Mouse (Mus musculus): ENCODE results near the gene Psme2b.
"Not testable (repeated sequence)": the region's sequence is repeated elsewhere in the genome, so short reads cannot be mapped to it uniquely, and the experiment has no call there.

Gene Psme2b

GRCm38 (mm10) chr11:48946090-48946489 lies at the start of gene Psme2b:
Gene Psme2b, minus strand, starts transcription at chr11:48946190.
- not testable (repeated sequence) for DNase-seq (ENCODE audit: low spot score)

GRCm38 (mm10) chr11:48994018-48994417 lies 48.0 kb upstream of the Psme2b start, which contains the start of gene Tgtp1:
Gene Tgtp1, minus strand, starts transcription at chr11:48994172.
- not testable (repeated sequence) for DNase-seq (ENCODE audit: low spot score)

GRCm38 (mm10) chr11:48993296-48993695 lies 47.3 kb upstream of the Psme2b start:
- not testable (repeated sequence) for DNase-seq (ENCODE audit: low spot score)

- DNase-seq (ENCODE audit: low spot score): not testable (repeated sequence)
These were observed 45.9 kb upstream of the Psme2b start, which contains the start of gene Gm12185 for GRCm38 (mm10) chr11:48991740-48992520. Gene Gm12185, minus strand, starts transcription at chr11:48992226.

DNA sequence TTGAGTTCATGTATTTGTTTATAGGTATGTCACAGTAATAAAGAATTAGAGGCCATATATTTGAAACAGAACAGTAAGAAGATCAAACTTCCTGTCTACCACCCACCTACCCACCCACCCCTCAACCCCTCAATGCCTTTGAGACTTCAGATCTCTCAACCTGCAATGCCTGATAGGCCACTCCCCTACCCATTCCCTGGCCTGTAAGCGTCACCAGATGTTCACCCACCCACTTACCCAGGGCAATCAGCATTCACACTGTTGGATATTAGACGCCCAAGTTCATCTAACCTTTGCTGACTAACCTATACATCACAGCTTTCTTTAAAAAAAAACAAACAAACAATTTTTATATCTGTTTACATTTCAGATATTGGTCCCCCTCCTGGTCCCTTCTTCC lies 44.0 kb upstream of the Psme2b start:
- DNase-seq (ENCODE audit: low spot score): not testable (repeated sequence)

GRCm38 (mm10) chr11:48988219-48988618 lies 42.2 kb upstream of the Psme2b start:
- DNase-seq (ENCODE audit: low spot score): not testable (repeated sequence)

- DNase-seq (ENCODE audit: low spot score): not testable (repeated sequence)
These were observed 36.9 kb upstream of the Psme2b start for GRCm38 (mm10) chr11:48982848-48983247.

DNA sequence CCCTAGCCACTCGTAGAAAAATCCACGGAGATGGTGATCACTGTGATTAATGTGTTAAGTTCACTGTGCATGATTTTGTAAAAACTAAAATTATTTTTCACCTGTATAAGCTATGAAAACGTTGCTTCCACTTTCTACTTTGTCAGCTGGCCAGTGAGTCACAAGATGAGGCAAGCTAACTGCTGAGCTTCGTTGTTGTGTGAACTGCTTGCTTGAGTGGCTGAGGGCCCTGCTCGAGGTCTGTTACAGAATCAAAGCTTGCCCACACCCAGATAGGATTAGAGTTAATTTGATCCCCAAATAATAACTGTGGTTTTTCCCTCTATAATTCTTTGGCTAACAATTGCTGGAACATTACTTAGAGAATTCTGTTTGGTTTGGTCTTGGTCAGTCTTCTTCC lies 34.1 kb upstream of the Psme2b start:
- DNase-seq (ENCODE audit: low spot score): not testable (repeated sequence)

GRCm38 (mm10) chr11:48979251-48979650 lies 33.3 kb upstream of the Psme2b start, which contains the start of gene 9930111J21Rik1:
Gene 9930111J21Rik1, minus strand, starts transcription at chr11:48979398.
- DNase-seq (ENCODE audit: low spot score): not testable (repeated sequence)

GRCm38 (mm10) chr11:48978240-48978939 lies 32.4 kb upstream of the Psme2b start, which contains the start of gene Olfr56:
Gene Olfr56, plus strand, starts transcription at chr11:48978889.
- DNase-seq (ENCODE audit: low spot score): not testable (repeated sequence)

DNA sequence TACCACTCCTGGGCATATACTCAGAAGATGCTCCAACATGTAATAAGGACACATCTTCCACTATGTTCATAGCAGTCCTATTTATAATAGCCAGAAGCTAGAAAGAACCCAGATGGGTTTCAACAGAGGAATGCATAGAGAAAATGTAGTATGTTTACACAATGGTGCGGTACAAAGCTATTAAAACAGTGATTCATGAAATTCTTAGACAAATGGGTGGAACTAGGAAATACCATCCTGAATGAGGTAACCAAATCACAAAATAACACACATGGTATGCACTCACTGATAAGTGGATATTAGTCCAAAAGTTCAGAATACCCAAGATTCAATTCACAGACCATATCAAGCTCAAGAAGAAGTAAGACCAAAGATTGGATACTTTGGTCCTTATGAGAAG lies 28.7 kb upstream of the Psme2b start:
- not testable (repeated sequence) for DNase-seq (ENCODE audit: low spot score)

GRCm38 (mm10) chr11:48939286-48939685 lies 6.7 kb downstream of the Psme2b start:
- not testable (repeated sequence) for DNase-seq (ENCODE audit: low spot score)

- DNase-seq (ENCODE audit: low spot score): not testable (repeated sequence)
These were observed 10.7 kb downstream of the Psme2b start for GRCm38 (mm10) chr11:48935291-48935690.

DNA sequence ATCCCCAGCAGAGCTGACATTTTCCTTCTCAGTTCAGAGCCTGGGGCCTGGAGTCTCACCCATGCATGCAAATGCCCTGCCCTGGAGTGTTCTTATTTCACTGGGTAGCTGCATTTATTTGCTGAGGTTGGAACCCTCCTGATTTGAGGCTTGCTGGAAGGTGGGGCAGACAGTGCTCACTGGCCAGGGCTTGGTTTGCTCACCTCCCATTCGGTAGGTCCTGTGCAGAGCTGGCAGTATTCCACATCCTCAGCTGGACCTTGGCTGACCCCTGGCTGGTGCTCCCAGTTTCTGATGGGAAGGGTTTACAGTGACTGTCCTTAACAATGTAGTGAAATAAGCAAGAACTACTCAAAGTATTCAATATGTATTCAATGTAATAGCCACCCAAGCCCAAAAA lies 12.1 kb downstream of the Psme2b start:
- DNase-seq (ENCODE audit: low spot score): not testable (repeated sequence)

DNA sequence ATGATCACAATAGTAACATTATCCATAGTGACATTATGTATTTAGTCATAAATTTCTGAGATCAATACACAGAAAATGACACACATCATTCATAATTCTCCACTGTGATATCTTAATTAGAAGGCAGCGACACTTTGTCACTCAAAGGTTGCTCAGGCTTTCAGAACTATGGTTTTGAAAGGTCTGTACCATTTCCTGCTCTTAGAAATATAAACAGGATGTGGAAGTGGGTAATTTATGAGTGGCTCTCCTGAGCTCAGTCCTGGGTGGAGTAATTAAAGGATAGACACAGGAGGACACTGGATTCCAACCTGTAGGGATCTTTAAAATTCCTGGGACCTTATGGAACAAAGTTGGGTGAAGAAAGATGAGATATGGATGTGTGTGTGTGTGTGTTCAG lies 12.6 kb downstream of the Psme2b start:
- not testable (repeated sequence) for DNase-seq (ENCODE audit: low spot score)

GRCm38 (mm10) chr11:48928068-48928467 lies 17.9 kb downstream of the Psme2b start:
- not testable (repeated sequence) for DNase-seq (ENCODE audit: low spot score)

- not testable (repeated sequence) for DNase-seq (ENCODE audit: low spot score)
These were observed 19.6 kb downstream of the Psme2b start for GRCm38 (mm10) chr11:48926437-48926836.

GRCm38 (mm10) chr11:48923818-48924217 lies 22.2 kb downstream of the Psme2b start:
- not testable (repeated sequence) for DNase-seq (ENCODE audit: low spot score)

DNA sequence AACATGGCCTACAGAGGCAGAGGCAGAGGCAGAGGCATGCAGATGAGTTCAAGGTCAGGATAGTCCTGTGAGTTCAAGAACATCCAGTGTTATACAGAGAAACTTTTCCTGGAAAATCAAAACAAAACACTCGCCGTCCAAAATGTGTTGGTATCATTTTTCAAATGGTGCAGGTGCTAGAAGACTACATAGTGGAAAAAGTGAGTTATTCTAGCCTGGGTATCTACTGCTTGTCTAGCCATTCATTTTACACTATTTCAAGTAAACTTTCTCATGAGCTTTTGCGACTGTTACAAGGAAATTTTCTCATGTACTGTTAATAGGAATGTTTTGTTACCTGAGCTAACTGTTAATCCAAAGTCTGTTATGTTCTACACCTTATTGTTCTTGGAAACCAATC lies 27.6 kb downstream of the Psme2b start:
- DNase-seq (ENCODE audit: low spot score): no peak

DNA sequence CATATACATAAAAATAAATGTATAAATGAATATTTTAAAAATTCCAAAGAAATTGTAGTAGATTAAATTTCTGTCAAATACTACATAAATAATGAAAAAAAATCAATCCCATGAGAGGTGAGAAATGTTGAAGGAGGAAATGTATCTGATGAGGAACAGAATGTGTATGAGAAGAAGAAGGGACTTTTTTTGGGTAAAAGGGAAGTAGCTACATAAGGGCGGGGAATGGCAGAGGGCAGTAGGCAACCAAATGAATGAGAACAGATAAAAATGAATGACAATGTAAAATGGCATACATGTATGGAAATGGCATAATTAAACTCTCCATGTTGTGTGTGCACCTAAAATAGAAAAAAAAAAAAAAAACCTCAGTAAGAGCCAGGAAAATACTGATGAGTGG lies 32.4 kb downstream of the Psme2b start:
- DNase-seq (ENCODE audit: low spot score): no peak

DNA sequence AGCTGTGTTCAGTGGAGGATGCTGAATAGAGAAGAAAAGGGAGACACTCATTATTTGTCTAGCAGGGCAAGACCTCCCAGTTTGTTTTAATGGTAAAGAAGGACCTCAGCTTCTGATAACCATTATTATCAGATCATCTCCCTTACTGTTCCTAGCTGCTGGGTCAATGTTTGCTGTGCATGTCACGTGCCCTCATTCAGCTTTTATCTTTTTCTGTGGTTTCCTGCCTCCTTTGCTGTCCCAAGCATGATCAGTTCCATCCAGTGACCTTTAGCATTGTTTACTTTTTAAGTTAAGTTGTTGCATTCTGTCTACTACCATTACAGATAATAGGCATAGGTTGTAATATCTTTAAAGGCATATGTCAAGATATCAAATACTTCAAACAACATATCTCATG lies 37.5 kb downstream of the Psme2b start:
- no peak for DNase-seq (ENCODE audit: low spot score)

DNA sequence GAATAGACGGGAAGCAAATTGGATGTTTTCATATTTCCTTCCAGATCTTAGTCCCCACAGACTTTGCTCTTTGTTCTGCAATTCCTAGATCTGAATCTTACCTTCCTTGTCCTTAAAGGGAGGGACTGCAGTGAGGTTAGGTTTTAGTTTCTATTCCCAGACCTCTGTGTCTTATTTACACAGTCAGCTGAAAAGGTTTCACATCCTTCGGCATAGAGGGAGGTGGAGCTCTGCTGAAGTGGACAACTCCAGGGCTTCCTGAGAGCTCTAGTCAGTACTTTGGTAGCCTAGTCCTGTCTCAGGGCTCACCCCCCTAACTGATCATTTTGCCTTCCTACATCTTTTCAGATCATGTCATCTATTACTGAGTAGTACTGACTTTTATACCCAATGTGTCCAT lies 44.0 kb downstream of the Psme2b start, which contains the start of gene Gm5431:
TSS of gene Gm5431 (minus strand) at position 194 of the 400 bp plus-strand sequence.
- DNase-seq (ENCODE audit: low spot score): no peak

- DNase-seq (ENCODE audit: low spot score): not testable (repeated sequence)
These were observed 44.4 kb downstream of the Psme2b start for GRCm38 (mm10) chr11:48901567-48901930.

Data from urinary bladder, postnatal 25 days (tissue).